Mouse (Mus musculus) left cerebral cortex, adult 11 months (tissue): ENCODE measurements at regions not wholly inside any gene's neighbourhood (a gene's known extent, or its start where the extent isn't known, plus 50 kb on each side); places are given as distances from the start of the nearest gene placed in this dataset.

Source experiments
- DNase-seq: peaks from one replicate; pipeline ENCODE4 v3.0.0; 2022; ENCODE audit warnings: low spot score

DNA sequence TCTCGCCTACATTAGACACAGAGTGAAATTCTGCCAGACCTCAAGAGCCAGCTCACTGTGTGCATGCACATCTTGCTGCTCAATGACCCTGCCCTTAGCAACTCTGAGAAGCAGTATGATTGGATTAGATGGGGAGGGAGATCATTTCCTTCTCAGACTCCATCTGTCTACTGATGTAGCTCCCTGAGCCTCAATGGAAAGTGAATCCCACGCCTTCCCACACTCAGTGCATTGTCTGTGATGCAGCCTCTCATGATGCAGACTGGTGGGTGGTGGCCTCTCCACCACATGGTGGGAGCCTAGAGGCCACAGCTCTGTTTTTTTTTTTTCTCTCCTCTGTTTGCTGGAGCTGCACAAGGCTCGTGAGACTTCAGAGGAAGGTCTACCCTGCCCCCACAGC lies 447.1 kb upstream of the Zmiz1 start:
- no peak for DNase-seq

DNA sequence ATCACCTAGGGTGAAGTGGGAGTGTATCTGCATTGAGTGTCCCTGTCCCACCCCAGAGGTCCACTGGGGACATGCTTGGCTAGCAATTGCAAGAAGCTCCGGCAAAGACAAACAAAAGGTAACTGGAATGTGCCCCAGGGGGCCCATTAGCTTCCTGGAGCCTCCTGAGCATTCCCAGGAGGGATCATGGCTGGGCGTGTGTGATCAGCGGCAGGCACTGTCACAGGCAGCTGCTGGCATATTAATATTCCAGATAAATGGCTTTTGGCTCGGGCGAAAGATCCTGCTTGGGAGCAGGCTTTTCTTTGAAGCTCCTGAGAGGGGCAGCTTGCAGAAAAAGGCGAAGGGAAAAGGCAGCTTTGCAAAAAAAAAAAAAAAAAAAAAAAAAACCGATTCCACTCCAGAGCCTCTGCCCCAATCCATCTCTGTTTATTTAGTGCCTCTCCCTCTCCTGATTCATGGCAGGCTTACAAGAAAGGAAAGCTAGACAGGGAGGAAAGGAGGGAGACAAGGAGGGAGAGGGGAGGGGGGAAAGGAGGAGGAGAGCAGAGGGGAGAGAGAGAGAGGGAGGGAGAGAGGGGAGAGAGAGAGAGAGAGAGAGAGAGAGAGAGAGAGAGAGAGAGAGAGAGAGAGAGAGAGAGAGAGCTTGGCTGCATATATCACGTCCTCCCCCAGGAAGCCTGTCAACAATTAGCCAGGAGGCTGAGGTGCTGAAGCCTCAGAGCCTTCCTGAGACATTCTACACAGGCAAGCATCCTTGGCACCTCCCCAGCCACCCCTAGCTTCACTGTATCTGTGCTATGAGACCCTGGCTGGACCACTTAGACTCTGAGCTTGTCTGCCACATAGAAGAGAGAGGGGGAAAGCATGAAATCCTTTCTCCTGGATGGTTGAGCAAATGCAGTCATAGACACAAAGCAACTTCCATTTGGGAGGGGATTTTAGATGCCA lies 443.4 kb upstream of the Zmiz1 start:
- no peak for DNase-seq

DNA sequence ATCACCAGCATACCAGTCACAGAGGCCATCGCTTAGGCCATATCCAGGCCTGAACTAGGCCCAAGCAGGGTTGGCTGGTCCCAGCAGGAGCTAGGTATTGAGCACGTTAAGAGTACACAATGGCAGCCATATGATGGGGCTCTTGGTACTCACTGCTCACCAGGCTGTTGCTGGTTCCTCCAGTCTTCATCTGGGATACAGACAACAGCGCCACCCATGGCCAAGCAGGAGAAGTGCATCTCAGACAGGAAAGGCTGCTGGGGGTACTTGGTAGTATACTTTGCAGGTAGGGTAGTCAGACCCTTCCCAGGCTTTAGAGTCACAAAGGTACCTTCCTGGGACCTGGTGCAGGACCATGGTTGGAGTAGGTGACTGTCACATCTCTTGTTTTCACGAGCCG lies 441.1 kb upstream of the Zmiz1 start:
- DNase-seq = no peak

DNA sequence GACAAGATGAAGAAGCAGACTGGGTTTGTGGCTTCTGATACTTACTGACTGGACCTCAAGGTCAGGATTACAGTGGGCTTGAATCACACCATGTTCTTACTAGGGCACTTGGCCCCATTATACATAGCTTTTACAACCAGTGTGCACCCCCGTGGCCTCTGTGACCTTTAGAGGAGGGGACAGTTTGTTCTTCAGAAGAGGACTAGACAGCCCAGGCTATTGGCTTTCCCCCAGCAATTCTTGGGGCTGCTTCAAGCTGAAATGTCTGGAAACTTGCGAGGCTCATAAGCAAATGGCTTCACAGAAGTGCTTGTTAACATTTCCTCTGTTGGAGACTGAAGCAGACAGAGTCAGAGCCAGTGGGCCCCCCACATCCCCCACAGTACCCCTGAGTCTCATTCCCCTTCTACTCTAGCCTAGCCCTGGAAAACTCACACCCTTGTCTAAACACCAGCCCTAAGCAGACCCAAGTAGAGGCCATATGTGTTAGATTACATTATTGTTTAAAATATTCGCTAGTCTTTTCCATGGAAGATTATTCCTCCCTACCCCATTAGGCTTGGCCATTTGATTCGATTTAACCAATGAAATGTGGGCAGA lies 439.6 kb upstream of the Zmiz1 start:
- DNase-seq = no peak

DNA sequence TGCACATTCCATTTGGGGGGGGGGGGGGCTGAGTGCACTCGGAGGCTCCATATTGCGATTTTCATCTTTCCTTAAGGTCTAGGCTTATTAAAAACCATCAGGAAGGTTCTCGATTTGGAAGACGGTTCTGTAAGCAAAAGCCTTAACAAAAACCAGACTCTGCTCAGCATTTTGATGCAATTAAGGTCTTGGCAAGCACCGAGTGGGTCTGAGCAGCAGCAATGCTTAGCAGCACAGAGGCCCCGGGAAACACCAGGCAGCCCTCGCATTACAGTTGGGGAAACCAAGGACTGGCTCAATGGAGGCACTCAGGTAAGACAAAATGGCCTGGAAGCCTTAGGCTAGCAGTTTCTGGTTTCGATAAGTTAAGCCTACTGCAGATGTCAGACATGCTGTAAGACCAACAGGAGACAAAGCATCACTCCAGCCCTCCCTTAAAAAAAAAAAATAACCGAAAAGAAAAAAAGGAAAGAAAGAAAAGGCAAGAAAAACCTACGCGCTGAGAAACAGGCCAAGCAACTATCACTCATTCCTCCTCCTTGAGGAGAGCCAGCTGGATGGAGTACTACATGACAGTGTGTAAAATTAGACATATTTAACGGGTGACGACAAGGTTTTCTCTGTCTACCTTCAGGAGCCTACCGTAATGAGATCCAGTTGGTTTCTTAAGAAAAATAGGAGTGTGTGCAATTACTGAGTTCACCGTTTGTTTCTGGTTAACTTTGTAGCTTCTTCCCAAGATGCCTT lies 436.3 kb upstream of the Zmiz1 start:
- no peak for DNase-seq

DNA sequence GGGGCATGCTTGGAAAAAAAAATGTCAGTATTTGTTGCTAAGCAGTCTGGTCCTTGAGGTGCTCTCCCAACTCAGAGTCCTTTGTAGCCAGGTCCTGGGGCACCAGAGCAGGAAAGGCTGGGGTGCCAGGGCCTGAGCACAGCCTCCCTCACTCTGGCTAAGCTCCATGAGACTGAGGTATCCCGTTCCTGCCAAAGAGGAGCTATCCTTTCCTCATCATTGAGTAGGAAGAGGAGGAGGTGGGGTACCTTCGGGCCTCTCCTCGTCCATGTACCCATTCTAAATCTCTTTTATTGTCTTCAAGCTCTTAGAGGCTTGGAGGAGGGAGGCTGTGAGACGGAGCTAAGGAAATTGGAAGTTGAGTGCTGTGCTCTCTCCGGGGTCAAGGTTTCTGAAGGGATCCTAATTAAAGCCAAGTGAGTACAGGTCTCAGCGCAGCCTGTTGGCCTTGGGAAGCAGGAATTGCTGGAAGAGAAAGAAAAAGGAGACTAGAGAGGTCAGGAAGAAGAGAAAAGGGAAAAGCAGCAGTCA lies 435.6 kb upstream of the Zmiz1 start:
- DNase-seq = no peak

DNA sequence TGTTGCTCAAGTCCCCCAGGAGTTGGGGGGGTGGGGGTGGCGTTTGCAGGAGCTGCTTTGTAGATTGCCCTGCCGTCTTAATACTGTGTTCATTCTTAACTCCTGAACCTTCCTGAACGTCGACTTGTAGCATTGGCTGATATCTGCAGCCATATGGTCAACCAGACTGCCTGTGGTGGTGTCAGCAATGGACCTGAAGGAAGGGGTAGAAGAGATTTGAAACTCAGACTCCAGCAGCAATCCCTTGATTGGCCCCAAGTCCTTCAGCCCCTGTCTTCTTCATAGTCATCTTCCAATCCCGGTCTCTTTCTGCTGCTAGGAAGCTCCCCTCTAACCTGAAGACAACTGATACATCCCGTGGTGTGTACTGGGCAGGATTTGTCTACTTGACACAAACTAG lies 433.9 kb upstream of the Zmiz1 start:
- no peak for DNase-seq

DNA sequence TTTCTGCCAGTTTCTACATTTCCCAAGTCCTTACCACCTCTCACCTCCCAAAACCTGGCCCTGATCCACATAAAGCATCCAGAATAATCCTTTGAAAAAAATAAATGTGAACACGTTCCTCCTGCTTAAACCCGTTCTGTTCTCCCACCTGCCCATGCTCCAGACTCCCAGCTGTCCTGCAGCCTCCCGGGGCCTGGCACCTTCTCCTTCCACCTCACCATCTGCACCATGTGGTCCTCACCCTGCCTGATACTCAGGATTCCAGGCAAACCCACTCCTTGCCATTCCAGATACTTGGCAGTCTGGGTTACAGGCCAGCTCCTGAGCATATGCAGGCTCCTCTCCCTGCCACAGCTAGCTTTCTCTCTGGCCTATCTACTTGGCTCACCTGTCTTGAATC lies 431.9 kb upstream of the Zmiz1 start:
- DNase-seq = no peak

DNA sequence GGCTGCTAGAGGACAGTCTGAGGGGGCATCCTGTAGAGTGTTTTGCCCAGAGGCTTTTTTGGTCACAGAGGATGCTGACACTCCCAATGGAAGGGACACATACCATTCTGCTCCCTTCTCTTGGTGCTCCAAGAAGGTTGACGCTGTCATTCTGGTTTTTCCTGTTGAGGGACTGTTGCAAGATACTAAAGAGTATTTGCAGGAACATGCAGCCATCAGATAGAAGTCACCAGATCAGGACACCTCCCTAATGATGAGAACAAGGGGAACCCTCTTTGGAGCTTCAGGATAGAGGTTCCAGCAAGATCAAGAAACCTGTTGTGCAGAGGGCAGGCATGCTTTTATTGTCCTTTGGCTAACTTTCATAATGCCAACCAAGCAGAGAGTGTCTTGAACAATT lies 431.1 kb upstream of the Zmiz1 start:
- DNase-seq = no peak

DNA sequence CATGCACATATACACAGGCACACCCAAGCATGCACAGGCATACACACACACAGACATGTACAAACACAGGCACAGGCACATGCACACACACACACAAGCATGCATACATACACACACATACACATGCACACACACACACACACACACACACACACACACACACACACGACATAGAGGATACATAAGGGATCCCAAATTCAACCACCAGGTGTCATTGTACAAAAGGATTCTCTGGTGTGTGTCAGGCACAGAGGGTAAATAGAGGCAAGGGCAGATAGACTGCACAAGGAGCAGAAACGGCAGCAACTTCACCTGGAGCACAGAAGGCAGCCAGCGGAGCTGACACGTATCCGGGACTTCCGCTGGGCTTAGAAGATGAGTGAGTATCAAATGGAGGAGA lies 428.1 kb upstream of the Zmiz1 start:
- no peak for DNase-seq

DNA sequence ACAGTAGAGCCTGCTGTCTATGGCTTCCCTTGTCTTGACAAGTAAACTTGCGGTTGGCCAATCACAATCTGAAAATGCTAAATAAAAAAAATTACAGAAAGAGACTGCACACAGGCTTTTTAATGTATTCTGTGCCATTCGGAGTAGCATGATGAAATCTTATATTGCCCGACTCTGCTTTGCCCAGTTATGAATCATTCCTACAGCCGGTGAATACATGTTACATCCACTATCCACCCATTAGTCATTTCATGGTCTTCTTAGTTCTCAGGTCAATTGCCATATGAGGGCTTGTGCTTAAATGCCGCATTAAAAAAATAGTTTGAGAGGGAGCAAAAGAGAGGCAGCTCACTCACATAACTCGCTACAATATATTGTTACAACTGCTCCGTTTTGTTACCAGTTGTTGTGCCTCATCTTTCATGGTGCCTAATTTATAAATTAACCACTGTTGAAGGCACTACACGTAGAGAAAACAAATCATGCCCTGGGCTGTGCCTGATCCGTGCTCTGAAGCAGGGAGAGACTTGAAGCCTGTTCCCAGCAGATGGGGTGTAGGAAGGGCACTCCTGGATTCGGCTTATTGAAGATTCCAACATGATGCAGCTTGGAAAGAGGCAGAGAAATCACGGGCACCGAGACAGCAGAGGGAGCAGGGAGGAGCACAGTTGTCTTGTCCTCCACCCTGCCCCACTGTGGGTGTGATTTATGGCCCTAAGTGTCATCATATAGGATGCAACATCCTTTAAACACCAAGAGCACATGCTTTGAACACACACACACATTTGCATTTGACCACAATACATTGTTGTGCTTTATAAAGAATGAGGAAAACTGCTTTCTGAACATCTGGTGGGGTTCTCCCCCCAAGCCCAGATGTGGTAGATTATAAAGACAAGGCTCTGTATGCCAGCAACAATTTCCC lies 427.0 kb upstream of the Zmiz1 start:
- DNase-seq = no peak

DNA sequence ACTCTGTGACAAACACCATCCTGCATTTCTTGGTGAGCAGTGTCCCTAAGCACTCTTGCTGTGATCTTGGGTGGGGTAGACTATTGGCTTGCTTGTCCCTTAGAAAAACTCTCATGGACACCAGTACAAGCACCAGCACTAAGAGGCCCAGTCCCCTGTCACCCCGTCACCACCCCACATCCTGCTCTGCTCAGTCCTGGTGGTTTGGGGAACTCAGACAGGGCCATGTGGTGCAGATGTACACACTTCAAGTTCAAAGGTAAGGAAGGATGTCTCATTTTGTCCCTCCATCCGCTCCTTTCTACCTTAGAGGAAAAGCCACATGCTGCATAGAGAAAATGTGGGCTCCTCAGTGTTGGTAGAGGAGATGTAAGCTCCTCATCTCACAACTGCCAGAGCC lies 426.1 kb upstream of the Zmiz1 start:
- no peak for DNase-seq

DNA sequence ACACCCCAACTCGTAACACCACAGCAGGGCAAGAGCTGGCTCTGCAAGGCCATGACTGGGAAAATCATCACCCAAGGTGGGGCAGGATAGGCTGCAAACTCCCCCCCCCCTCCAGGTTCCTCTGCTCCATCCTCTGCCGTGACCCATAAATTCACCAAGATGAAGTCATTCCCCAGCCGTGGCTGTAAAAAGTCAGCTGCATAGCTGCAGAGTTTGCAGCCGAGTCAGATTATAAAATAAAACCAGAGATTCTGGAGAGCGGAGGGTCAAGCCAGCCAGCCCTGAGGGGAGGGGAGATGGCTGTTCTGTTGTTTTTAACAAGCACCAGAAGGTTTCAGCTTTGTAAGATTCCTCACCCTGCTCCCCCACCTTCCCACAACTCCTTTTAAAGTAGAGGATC lies 416.7 kb upstream of the Zmiz1 start:
- no peak for DNase-seq

DNA sequence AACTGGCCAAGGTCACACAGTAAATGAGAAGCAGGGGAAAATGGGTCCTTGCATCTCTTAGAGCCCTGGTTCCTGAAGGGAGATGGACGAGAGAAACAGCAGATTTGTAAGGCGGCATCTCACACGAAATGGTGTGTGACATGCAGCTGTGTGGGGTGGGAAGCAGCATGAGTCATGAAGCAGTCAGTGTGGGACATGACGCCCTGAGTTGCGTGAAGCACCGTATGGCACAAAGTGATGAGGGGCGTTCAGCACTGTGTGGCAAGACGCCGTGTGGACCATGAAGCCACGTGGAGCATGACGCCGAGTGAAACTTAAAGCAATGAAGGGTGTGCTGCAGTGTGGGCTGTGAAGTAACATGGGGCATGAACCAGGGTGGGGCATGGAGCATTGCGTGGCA lies 414.9 kb upstream of the Zmiz1 start:
- DNase-seq = no peak

DNA sequence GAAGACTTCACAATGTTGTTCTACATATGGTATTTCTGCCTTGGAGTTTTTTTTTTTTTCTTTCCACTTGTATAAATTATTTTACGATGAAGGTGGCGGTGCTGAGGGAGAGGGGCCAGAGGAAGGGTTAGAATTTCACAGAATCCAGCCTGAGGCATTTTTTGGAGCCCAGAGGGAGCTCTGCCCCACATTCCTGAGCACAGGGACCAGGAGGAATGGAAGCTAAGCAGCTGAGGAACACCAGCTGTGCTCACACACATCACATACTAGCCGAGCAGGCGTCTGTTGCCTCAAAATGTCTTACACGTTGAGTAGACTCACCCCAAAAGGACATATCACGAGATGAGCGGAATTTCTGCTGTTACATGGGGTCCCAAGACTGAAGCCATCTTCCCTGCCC lies 414.1 kb upstream of the Zmiz1 start:
- DNase-seq = no peak

DNA sequence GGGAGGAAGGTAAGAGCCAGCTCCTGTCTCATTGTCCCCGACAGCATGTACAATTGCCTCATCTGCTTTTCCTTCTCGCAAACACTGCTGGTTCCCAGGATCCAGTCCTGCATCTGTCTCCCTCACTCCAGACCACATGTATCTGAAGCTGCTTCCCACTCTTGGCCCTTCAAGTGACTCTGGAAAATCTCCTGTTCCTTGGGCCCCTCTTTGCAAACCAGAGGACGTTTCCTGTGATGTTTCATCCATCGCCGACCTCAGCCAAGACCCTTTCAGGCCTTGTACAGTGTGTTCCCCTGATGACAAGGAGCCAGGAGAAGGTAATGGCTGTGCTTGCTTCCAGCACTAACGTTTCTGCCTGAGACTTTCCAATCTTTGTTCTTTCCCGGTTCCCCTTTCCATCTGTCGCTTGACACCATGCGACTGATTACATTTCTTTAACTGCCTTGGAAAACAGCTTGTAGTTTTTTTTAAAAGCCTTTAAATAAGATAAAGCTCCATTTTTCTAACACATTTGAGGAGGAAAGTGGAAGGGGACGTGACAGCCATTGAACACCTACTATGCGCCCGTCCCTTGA lies 408.2 kb upstream of the Zmiz1 start:
- DNase-seq = no peak

DNA sequence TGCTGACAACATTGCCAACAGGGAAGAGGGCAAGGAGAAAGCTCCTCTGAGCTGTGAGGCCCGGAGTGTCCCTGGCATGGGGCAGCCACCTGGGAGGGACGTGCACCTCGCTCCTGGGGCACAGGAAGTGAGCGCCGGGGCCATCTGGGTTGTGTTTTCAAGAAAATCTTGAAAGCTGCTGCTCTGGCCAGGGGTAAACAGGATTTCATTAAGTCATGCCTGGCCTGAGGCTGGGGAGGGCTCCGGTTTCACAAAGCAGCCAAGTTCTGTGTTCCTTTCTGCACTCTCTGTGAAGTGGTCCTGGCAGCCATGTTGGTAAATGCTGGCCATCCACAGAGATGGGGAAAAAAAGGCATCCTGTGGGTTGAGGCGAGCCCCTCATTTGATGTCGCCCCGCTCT lies 406.8 kb upstream of the Zmiz1 start:
- no peak for DNase-seq

DNA sequence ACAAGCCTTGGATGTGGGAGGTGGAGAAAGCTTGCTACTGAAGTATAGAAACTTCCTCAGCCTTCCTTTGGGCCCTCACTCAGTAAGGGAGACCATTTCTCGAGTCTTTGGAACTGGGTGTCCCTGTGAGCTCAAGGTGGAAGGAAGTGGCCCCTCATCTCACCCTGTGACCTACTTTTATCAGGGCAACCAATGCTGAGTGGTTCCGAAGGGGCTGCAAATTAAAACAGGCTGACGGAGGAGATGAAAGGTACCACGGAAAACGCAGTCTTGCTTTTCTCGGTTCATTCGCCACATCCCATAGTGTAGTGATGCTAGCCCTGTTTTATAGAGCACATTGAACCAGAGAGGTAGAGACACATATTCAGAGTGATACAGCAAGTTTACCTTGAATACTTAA lies 399.6 kb upstream of the Zmiz1 start:
- DNase-seq = no peak

DNA sequence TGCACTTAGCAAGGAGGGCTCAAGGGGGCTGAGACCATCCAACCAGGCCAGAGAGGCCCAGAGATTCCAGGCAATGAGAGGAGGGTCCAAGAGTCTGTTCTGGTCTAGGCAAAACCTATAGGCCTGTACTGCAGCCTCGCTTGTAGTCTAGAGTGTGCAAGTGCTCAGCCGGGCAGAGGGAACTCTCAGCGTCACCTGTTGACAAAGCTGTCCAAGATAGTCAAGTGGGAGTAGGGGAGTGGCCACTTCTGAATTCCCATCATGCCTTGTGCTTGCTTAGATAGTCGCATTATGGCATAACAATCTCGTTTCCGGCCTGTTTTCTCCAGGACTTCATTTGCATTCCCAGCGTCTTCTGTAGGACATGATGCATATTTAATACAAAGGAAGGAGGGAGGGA lies 398.7 kb upstream of the Zmiz1 start:
- DNase-seq = no peak

DNA sequence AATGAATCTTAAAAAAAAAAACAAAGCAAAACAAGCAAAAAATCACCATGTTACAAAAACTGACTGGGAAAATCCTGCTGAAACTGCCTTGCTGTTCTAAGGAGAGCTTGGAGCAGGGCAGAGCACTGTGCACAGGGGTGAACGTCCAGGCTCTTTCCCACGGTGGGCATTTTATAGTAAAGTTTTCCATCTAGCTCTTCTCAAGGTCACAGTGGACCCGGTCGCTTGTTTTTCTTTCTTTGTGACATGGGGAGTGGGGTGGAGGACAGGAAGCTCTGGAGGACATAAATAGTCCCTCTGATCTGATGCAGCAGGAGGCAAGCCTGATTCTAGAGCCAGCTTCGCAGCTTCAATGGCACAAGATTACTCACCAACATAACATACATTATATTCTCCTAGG lies 395.9 kb upstream of the Zmiz1 start:
- DNase-seq = no peak

DNA sequence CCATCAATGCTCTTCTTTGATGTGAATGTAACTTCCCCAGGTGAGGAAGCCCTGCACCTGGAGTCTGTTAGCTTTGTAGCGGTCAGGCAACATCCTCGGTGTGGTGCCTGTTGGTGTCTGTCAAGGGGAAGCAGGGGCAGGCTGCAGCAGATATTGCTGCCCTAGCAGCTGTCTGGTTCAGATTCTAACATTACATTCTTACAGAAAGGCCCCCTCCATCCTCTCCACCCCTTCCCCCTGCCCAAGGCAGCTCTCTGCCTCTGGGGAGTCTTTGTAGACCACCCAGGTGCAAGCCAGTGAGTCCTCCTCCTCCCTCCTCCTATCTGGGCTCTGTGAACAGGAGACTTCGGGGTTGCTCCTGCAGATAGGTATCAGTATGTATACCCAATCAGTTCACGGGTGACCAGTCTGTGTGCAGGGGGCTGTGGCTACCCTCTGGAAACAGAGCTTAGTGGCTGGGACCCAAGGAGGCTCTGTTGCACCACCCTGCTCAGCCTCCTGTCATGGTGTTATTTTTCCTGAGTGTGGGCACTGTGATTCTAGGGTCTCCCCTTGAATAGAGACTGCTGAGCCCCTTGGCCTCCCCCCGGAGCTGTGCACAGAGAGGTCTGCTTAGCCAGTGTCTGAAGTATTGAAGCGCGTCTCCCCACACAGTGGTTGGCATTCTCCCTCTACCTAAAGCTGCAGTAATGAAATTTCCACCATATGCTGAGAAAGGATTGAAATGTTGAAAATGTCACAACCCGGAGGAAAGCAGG lies 394.6 kb upstream of the Zmiz1 start:
- DNase-seq = no peak
